Mouse (Mus musculus): ENCODE measurements at regions not wholly inside any gene's neighbourhood (a gene's known extent, or its start where the extent isn't known, plus 50 kb on each side); places are given as distances from the start of the nearest gene placed in this dataset.

DNA sequence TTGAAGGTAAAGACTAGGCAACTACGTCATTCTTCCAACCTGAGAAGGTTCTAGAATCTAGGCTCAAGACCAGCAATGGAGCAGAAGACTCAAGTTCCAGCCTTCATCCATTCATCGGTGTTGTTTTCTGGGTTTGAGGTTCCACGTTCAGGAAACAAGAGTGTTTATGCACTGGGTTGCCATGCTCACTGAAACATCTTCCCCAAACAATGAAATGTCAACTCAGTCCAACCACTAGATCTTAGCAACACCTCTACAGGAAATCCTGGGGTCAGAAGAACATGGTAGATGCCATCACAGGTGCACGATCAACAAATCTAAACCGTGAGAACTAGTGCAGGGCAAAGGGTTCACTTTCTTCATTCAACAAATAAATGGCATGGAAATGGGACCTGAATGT is 304.8 kb upstream of the Klf3 start:
- in situ Hi-C loops (cut with MboI, MseI) = no loop called here

- in situ Hi-C loops (cut with MboI, MseI) = no loop called here
These were observed 304.1 kb upstream of the Klf3 start for GRCm38 (mm10) chr5:64499131-64499530.

- in situ Hi-C loops (cut with MboI, MseI) = no loop called here
These were observed 302.8 kb upstream of the Klf3 start for GRCm38 (mm10) chr5:64500413-64500812.

DNA sequence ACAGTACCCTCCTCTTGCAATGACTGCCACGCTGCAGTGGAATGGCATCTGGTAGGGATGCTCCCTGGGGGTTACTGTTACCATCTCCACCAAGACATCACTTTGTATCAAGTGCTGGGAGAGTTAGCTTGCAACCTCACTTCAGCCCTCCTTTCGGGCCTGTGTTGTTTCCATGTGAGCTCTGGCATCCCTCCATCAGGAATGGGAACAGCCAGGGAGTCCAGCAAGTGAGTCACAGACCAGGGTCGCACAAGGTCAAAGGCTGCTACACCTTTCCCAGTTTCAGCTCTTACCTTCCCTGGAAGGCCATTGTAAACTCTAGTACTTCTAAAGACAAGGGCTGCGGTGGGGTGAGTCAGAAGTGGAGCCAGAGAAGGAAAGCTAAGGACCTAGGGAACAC is 302.3 kb upstream of the Klf3 start:
- in situ Hi-C loops (cut with MboI, MseI) = no loop called here

DNA sequence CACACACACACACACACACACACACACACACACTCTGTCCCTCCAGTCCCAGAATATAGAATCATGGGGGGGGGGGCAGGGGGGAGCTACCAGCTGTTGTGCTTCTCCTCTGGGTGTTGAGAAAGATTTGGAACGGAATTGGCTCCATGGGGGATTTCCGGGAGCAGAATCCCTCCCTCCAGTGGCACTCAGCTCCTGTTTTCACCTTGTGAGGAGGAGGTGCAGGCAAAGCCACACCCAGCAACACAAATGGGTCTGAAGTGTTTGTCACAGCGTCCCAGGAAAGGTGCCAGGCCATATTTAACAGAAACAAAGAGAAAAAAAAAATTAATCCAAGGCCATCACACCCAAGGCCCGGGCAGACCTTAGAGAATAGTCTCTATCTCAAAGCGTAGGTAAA is 301.4 kb upstream of the Klf3 start:
- in situ Hi-C loops (cut with MboI, MseI) = no loop called here

- in situ Hi-C loops (cut with MboI, MseI) = no loop called here
These were observed 299.7 kb upstream of the Klf3 start for GRCm38 (mm10) chr5:64503514-64503913.

DNA sequence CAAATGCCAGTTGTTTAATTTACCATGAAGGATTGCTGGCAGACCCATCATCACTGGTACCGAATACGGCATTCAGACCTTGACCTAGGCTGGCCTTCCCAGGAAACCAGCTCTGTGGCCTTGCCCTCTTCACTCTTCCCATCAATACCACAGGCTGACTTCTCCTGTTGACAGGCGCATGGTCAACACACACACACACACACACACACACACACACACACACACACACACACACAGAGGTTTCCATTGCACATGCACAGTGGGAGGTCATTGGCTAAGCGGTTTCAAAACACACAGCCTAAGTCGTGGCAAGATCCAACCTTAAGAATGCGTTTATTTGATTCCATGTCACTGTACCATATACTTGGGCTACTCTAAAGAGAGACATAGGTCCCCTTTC is 298.7 kb upstream of the Klf3 start:
- in situ Hi-C loops (cut with MboI, MseI) = no loop called here

- in situ Hi-C loops (cut with MboI, MseI) = loop anchor here (5.0 kb wide), 1 partner anchor 307 kb away; no protein-coding TSS in a partner anchor
These were observed 297.9 kb upstream of the Klf3 start for GRCm38 (mm10) chr5:64505227-64505834.

GRCm38 (mm10) chr5:64505835-64506600 is 297.2 kb upstream of the Klf3 start:
- in situ Hi-C loops (cut with MboI, MseI) = loop anchor here (5.0 kb wide), 1 partner anchor 306 kb away; no protein-coding TSS in a partner anchor

DNA sequence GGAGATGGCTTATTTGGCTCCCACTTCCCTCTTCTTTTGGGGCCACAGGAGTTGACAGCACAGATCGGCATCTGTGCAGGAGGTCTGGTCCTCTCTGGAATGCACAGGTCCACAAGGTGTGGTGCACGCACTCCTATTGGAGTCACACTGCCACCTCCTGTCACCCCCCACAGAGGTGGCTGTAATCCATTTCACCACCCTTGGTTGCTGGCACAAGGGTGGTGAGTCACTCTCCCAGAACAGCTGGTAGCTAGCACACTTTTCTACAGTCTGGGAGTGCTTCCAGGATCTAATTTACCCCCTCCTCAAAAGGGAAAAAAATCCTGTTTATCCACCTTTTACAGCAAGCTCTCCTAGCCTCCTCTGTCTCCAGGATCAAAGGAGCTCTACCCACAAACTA is 294.6 kb upstream of the Klf3 start:
- in situ Hi-C loops (cut with MboI, MseI) = loop anchor here (5.0 kb wide), 1 partner anchor 304 kb away; no protein-coding TSS in a partner anchor

DNA sequence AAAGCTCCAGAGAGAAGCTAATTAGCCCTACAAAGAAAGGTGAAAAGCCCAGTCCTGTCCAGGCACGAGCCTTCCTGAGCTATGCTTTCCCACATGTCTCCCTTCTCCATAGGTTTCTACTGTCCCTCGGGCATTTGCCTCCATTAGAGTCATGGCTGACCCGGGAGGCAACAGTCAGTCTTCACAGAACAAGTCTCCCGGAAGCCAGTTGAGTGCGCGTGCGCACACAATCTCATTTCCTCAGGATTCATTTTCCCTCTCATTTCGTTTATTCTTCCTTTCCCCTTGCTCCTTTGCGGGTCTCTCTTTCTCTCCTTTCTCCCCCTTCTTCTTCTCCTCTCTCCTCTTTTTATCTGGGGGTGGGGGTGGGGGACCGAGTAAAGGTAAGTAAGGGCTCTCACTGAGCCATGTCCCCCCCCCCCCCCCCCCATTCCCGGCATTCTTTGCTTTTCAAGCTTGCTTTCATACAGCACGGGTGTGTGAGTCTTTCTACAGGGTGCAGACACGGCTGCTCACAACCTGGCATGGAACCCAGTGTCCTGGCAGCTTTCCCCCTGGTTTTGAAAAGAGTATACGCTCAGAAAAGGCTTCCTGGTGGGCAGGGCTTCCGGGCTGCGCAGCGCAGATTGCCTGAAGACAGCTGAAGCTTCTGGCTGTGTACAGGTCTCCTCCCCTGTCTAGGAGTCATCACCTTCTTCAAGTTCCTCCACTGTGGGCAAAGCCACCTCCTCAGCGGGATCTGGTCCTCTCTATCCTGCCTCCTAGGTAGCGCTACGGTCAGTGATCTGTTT is 289.8 kb upstream of the Klf3 start:
- in situ Hi-C loops (cut with MboI, MseI) = no loop called here

GRCm38 (mm10) chr5:64516115-64516665 is 287.0 kb upstream of the Klf3 start:
- in situ Hi-C loops (cut with MboI, MseI) = no loop called here

DNA sequence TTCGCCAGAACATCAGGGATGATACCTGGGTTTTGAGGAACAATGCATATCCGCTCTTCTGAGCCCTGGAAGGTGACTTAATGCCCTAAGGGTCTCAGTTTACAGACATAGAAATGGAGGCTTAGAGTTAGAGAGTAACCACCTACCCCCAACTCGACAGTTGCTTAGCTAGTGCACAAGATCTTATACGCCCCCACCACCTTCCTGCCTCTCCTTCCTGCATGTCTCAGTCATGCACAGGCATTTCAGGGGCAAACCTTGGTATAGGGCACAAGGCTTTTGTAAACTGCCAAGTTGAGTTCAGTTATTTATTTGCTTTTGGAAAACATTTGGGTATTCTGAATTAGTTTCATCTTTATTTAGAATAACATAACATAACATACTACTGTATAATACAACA is 285.9 kb upstream of the Klf3 start:
- in situ Hi-C loops (cut with MboI, MseI) = no loop called here

GRCm38 (mm10) chr5:64517835-64518234 is 285.4 kb upstream of the Klf3 start:
- in situ Hi-C loops (cut with MboI, MseI) = no loop called here

GRCm38 (mm10) chr5:64519036-64519435 is 284.2 kb upstream of the Klf3 start:
- in situ Hi-C loops (cut with MboI, MseI) = no loop called here

- in situ Hi-C loops (cut with MboI, MseI) = no loop called here
These were observed 283.5 kb upstream of the Klf3 start for GRCm38 (mm10) chr5:64519731-64520130.

DNA sequence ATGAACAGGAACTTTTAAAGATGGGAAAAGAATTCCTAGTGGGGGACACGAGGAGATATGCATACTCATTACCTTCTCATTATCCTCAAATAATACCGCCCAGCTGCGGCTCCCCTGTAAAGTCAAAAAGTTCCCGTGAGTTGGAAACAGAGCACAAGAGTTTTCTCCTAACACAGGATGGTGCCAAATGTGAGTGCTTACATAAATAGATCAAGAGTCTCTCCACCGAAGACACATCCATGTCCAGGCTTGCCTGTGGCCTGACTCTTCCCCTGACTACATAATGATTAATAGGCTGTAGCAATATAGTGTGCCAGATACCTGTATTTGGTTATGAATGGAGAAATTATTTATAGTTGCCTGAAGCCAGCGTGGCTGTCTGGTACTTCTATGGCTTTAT is 281.8 kb upstream of the Klf3 start:
- in situ Hi-C loops (cut with MboI, MseI) = no loop called here

DNA sequence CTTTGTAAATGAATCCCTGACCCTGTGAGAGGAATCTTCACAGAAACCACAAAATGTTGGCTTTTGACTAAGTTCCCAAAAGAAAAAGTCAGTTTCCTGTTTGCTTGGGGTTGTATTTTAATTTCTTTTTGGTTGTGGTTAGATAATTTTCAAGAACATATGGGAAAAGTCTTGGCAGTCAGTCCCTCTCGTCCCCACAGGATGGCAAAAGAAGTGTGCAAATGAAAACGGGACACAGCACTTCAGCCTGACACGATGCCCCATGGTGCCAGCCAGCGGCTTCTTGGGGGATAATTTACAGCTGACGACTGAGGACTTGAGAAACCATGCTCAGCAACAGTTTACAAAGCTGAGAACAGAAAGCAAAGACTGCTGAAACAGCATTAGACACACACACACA is 281.2 kb upstream of the Klf3 start:
- in situ Hi-C loops (cut with MboI, MseI) = no loop called here

- in situ Hi-C loops (cut with MboI, MseI) = no loop called here
These were observed 276.7 kb upstream of the Klf3 start for GRCm38 (mm10) chr5:64526521-64526920.

DNA sequence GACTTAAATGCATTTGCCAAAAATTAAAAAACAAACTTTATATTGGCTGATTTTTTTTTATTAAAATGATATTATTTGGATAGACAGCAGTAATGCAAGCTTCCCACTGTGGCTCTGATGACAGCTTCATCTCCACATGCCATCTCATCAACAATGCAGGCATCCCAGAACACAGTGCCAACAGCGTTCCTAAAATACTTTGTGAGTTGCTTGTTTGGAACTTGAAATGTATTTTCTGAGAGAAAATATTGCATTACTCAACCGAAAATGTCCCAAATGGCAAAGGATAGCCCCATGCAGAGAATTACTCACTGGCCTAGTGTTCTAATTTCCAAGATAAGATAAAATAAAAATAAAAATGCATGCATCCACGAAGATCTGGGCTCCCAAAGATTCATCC is 275.2 kb upstream of the Klf3 start:
- in situ Hi-C loops (cut with MboI, MseI) = no loop called here

DNA sequence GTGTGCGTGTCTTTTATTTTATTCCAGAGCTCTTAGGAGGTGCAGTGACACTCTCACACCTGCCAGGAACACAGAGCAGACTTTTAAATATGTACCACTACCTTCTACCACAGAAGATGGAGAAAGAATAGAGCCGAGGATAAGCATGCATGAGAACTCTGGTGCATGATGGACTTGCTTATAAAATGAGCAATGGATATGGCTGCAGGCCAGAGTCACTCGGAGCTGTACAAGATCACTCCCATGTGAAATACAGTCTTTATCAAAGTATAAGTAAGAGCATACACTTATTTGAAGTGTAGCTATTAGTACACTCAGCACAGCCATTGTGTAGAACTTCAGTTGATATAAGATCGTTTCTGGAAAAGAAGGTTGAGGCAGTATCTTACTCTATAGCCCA is 268.8 kb upstream of the Klf3 start:
- in situ Hi-C loops (cut with MboI, MseI) = no loop called here

DNA sequence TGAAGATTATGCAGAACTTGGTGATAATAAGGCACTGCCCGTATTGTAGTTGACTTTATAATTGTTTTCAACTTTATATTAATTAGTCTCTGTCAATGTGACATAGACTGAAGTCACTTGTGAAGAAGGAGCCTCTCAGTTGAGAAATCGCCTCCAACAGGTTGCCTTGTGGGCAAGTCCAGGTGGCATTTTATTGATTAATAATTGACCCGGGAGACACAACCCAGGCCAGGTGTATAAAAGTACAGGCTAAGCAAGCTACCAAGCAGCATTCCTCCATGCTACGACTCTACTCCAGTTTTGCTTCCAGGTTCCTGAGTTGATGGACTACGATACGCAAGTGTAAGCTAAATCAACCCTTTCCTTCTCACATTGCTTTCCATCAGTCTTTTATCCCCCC is 268.2 kb upstream of the Klf3 start:
- in situ Hi-C loops (cut with MboI, MseI) = no loop called here

Data from regulatory T cell (primary cell).